Mouse (Mus musculus) frontal cortex, adult (tissue): Measurements from ENCODE around the gene Gin1.
"Not testable (repeated sequence)": the region's sequence is repeated elsewhere in the genome, so short reads cannot be mapped to it uniquely, and the experiment has no call there.

Experiments used
- ATAC-seq: cut with Nextera tagmentation; 2 replicates; pipeline ENCODE4 v1.9.2; 2017; ENCODE audit warnings: mild to moderate bottlenecking, moderate library complexity, mixed read lengths; ENCODE audit not compliant: low TSS enrichment

The Gin1 gene

GRCm38 (mm10) chr1:97769904-97770753, at the start of gene Gin1, which contains the start of gene Ppip5k2:
Gin1 (plus strand) TSS chr1:97770172.
Ppip5k2 (minus strand) TSS chr1:97770411.
- ATAC-seq, result peak; percentile 89

- peak; percentile 73; the same call in 1 of the 2 replicates for ATAC-seq
Measured at GRCm38 (mm10) chr1:97726730-97727129, 43.2 kb upstream of the Gin1 start.

- no peak for ATAC-seq
Measured at GRCm38 (mm10) chr1:97729339-97729738, 40.6 kb upstream of the Gin1 start.

GRCm38 (mm10) chr1:97743063-97743462, 26.9 kb upstream of the Gin1 start:
- no peak for ATAC-seq

GRCm38 (mm10) chr1:97745712-97746111, 24.3 kb upstream of the Gin1 start:
- no peak for ATAC-seq

GRCm38 (mm10) chr1:97746261-97746660, 23.7 kb upstream of the Gin1 start:
- no peak for ATAC-seq

GRCm38 (mm10) chr1:97748163-97748562, 21.8 kb upstream of the Gin1 start:
- ATAC-seq, result no peak

GRCm38 (mm10) chr1:97753216-97753615, 16.8 kb upstream of the Gin1 start:
- peak; percentile 94 for ATAC-seq

- ATAC-seq, result no peak
Measured at GRCm38 (mm10) chr1:97754392-97754791, 15.6 kb upstream of the Gin1 start.

- no peak for ATAC-seq
Measured at GRCm38 (mm10) chr1:97759841-97760240, 10.1 kb upstream of the Gin1 start.

GRCm38 (mm10) chr1:97760598-97760997, 9.4 kb upstream of the Gin1 start:
- ATAC-seq, result peak; percentile 81

GRCm38 (mm10) chr1:97761477-97761876, 8.5 kb upstream of the Gin1 start:
- 0 out of 2 replicates have a peak, but pooled peaks have one; percentile 7 for ATAC-seq

- not testable (repeated sequence) for ATAC-seq
Measured at GRCm38 (mm10) chr1:97765712-97766111, 4.3 kb upstream of the Gin1 start.

- ATAC-seq, result no peak
Measured at GRCm38 (mm10) chr1:97768089-97768488, 1.9 kb upstream of the Gin1 start.

- ATAC-seq, result no peak
Measured at GRCm38 (mm10) chr1:97768906-97769293, 1.1 kb upstream of the Gin1 start.

- peak; percentile 48 for ATAC-seq
Measured at GRCm38 (mm10) chr1:97769294-97769903, 573 bp upstream of the Gin1 start.

GRCm38 (mm10) chr1:97771118-97771517, 1.1 kb downstream of the Gin1 start:
- no peak for ATAC-seq

- no peak for ATAC-seq
Measured at GRCm38 (mm10) chr1:97771727-97772126, 1.8 kb downstream of the Gin1 start.

- no peak for ATAC-seq
Measured at GRCm38 (mm10) chr1:97773362-97773761, 3.4 kb downstream of the Gin1 start.

- no peak for ATAC-seq
Measured at GRCm38 (mm10) chr1:97773973-97774372, 4.0 kb downstream of the Gin1 start.

GRCm38 (mm10) chr1:97781674-97782073, 11.7 kb downstream of the Gin1 start:
- ATAC-seq, result no peak

- ATAC-seq, result peak; percentile 81
Measured at GRCm38 (mm10) chr1:97784928-97785327, 15.0 kb downstream of the Gin1 start.
